Mouse (Mus musculus): Measurements from ENCODE around the gene Smarca1. TPM values are rescaled to one million over a fixed set of nuclear protein-coding genes. Genes with fewer than 3 reads are reported as not detected.

Gene Smarca1
- polyA plus RNA-seq, 1 experiment from 2014 or later, result 17.3 TPM

DNA sequence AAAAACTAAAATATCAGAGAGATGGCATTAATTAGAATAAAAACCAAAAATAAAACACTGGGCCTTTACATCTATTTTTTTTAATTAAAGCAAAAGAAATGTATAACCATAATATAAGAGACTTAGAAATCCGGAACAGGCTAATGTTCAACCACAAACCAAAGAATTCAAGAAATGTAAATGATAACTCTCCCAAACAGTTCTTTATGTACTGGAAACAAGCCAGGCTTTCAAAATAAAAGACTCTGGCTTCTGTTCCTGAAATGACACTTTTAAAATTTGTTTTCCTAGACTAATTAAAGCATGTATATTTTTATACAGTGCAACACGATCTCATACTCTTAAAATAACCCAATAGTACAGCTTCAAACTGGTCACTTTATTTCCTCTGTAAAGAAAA lies 5.4 kb downstream of the Smarca1 start:
- Histone ChIP-seq H3K4me1 (replicated peaks; ENCODE audit: insufficient read depth, low read length) (no peaks in the 10 kb centered on the region), H3K9me3 (replicated peaks; ENCODE audit: low read length) (no peaks in the 10 kb centered on the region), H3K4me3 (replicated peaks; ENCODE audit: low read depth, low read length) (no peak overlapping the region), H3K36me3 (ENCODE audit: insufficient read depth, low read length) (no peaks in the 10 kb centered on the region), H3K27me3 (ENCODE audit: insufficient read depth, low read length) (no peaks in the 10 kb centered on the region), H3K27ac (no peak overlapping the region), H3K9ac (ENCODE audit: low read depth, low read length) (no peak overlapping the region), H3K4me2 (ENCODE audit: low read length) (no peak overlapping the region)
- 49% methylated on average over 2 of the region's 2 CpGs for WGBS
- DNase-seq (ENCODE audit: low spot score) (peak; percentile 27), ATAC-seq (replicated peaks; ENCODE audit: low FRiP score, low read depth) (no peak)
- TF ChIP-seq CTCF (IDR thresholded peaks at IDR 0.05; ENCODE audit: low read depth), result no peak

DNA sequence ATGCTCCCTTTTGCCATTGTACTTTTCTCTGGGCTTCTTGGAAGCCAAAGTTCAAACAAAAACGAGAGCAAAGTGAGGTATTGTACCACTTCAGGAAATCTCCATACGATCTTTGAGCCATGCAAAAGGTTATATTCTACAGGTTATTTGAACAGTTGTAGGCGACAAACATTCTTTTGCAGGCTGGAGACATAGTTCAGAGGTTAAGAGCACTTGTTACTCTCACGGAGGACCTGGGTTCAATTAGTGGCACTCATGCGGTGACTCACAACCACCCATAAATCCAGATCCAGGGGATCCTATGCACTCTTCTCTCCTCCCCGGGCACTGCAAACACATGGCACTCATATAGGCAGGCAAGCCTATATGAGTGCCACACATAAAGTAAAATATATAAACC lies 10.0 kb downstream of the Smarca1 start:
- Histone ChIP-seq H3K27me3 (ENCODE audit: insufficient read depth, low read length) (no peaks in the 10 kb centered on the region), H3K4me2 (ENCODE audit: low read length) (no peak overlapping the region), H3K4me3 (replicated peaks; ENCODE audit: low read depth, low read length) (no peak overlapping the region), H3K4me1 (replicated peaks; ENCODE audit: insufficient read depth, low read length) (no peaks in the 10 kb centered on the region), H3K9ac (ENCODE audit: low read depth, low read length) (no peak overlapping the region), H3K27ac (no peak overlapping the region), H3K9me3 (replicated peaks; ENCODE audit: low read length) (no peaks in the 10 kb centered on the region), H3K36me3 (ENCODE audit: insufficient read depth, low read length) (no peaks in the 10 kb centered on the region)
- no peak for TF ChIP-seq CTCF (IDR thresholded peaks at IDR 0.05; ENCODE audit: low read depth)
- DNase-seq (ENCODE audit: low spot score) (no peak), ATAC-seq (replicated peaks; ENCODE audit: low FRiP score, low read depth) (no peak)
- WGBS, result 74% methylated on average over 6 of the region's 6 CpGs

DNA sequence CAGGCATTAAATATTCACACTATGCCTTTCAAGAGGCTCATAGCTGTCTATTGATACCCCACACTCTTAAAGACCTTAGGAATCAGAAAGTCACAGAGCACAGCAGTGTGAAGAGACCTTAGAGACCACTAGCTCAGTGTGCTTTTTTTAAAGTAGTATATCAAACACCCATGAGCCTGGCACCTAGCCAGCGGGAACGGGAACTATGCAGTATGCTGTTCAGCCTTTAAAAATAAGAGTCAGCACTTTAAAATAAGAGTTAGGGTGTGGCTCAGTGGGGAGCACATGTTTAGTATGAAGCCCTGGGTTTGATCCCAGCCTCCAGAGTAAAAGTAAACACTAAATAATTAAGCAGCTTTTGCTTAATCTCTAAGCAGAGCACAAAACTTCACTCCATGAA lies 12.7 kb downstream of the Smarca1 start:
- H3K27ac ChIP-seq, result no peak overlapping the region
- no peaks in the 10 kb centered on the region for H3K4me1 ChIP-seq (replicated peaks; ENCODE audit: insufficient read depth, low read length)
- H3K36me3 ChIP-seq (ENCODE audit: insufficient read depth, low read length), result no peaks in the 10 kb centered on the region
- H3K9ac ChIP-seq (ENCODE audit: low read depth, low read length), result no peak overlapping the region
- 38% methylated on average over 2 of the region's 2 CpGs for WGBS
- no peaks in the 10 kb centered on the region for H3K9me3 ChIP-seq (replicated peaks; ENCODE audit: low read length)
- DNase-seq (ENCODE audit: low spot score) (peak; percentile 65), ATAC-seq (replicated peaks; ENCODE audit: low FRiP score, low read depth) (no peak; the same call in 1 of the 2 replicates)
- H3K27me3 ChIP-seq (ENCODE audit: insufficient read depth, low read length), result no peaks in the 10 kb centered on the region
- no peak overlapping the region for H3K4me2 ChIP-seq (ENCODE audit: low read length)
- TF ChIP-seq CTCF (IDR thresholded peaks at IDR 0.05; ENCODE audit: low read depth), result no peak
- no peak overlapping the region for H3K4me3 ChIP-seq (replicated peaks; ENCODE audit: low read depth, low read length)

DNA sequence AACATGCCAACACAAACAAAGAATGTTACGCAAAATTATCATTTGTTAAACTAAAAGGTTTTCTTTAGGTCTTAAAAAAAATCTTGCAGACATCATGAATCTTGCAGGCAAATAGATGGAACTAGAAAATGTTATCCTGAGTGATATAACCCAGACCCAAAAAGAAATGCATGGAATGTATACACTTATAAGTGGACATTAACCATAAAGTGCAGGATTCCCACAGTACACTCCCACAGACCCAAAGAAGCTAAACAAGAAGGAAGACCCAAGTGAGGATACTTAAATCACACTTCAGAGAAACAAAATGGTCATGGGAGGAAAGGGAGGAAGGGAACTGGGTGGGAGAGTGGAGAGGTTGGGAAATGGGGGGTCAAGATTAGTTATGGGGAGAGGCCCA lies 34.2 kb downstream of the Smarca1 start:
- Histone ChIP-seq H3K9me3 (replicated peaks; ENCODE audit: low read length) (no peaks in the 10 kb centered on the region), H3K4me2 (ENCODE audit: low read length) (no peak overlapping the region), H3K4me3 (replicated peaks; ENCODE audit: low read depth, low read length) (no peak overlapping the region), H3K27ac (no peak overlapping the region), H3K36me3 (ENCODE audit: insufficient read depth, low read length) (no peaks in the 10 kb centered on the region), H3K9ac (ENCODE audit: low read depth, low read length) (no peak overlapping the region), H3K27me3 (ENCODE audit: insufficient read depth, low read length) (no peaks in the 10 kb centered on the region), H3K4me1 (replicated peaks; ENCODE audit: insufficient read depth, low read length) (no peaks in the 10 kb centered on the region)
- WGBS, result 85% methylated on average over 1 of the region's 1 CpGs
- no peak for TF ChIP-seq CTCF (IDR thresholded peaks at IDR 0.05; ENCODE audit: low read depth)
- DNase-seq (ENCODE audit: low spot score), result no peak
- ATAC-seq (replicated peaks; ENCODE audit: low FRiP score, low read depth), result no peak

DNA sequence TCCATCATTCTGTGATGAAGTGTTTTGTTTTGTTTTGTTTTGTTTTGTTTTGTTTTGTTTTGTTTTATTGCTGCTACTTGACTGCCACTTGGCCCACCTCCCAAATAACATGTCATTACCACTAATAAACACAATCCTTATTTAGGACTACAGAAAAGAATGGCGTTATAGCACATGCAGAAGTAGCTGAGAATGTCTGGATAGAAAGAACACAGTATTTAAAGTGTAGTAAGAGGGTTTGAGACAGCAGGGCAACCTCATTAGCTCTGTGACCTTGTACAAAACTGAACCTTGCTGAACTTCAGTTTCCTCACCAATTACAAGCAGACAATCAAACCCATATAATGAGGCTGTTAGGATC lies 57.0 kb downstream of the Smarca1 start:
- WGBS, result 43% methylated on average over 1 of the region's 1 CpGs
- peak; percentile 1 for DNase-seq (ENCODE audit: low spot score)
- no peak overlapping the region for H3K4me2 ChIP-seq (ENCODE audit: low read length)
- H3K27me3 ChIP-seq (ENCODE audit: insufficient read depth, low read length), result no peaks in the 10 kb centered on the region
- H3K27ac ChIP-seq, result no peak overlapping the region
- H3K9me3 ChIP-seq (replicated peaks; ENCODE audit: low read length), result no peaks in the 10 kb centered on the region
- H3K4me1 ChIP-seq (replicated peaks; ENCODE audit: insufficient read depth, low read length), result no peaks in the 10 kb centered on the region
- no peaks in the 10 kb centered on the region for H3K36me3 ChIP-seq (ENCODE audit: insufficient read depth, low read length)
- no peak overlapping the region for H3K9ac ChIP-seq (ENCODE audit: low read depth, low read length)
- H3K4me3 ChIP-seq (replicated peaks; ENCODE audit: low read depth, low read length), result no peak overlapping the region
- TF ChIP-seq CTCF (IDR thresholded peaks at IDR 0.05; ENCODE audit: low read depth), result no peak
- ATAC-seq (replicated peaks; ENCODE audit: low FRiP score, low read depth), result no peak

DNA sequence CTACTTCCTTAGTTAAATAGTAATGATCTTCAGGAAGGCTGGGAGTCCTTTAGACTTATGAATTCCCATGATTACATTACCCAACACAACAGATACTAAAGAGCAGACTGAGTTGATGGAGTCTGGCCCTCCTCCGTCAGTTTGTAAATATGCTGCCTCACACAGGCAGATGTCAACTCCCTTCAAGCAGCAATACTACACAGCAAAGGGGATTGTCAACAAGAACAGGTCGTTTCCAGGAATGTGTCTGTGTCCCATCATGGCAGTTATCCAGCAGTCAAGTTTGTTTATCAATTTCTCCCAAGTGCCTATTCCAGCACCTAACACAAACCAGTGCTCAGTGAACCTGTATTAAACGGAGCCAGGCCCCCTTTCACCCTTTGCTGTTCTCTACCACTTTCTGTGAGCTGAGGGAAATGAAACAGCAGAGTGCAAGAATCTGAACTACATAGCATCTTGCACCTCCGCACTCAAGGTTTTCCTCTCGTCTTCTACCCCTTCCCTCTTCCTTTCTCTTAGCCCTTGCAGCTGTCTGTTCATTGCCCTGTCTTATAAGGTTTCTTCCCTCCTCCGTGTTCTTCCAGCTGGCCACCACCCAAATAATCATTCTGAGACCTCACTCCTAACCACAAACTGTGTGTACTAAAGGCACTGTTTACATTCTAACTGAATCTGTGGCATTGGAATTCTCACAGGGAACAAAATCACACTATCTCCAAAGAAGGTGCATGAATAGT lies 57.5 kb downstream of the Smarca1 start:
- Histone ChIP-seq H3K27ac (no peak overlapping the region), H3K4me1 (replicated peaks; ENCODE audit: insufficient read depth, low read length) (no peaks in the 10 kb centered on the region), H3K36me3 (ENCODE audit: insufficient read depth, low read length) (no peaks in the 10 kb centered on the region), H3K9ac (ENCODE audit: low read depth, low read length) (no peak overlapping the region), H3K4me3 (replicated peaks; ENCODE audit: low read depth, low read length) (no peak overlapping the region), H3K27me3 (ENCODE audit: insufficient read depth, low read length) (no peaks in the 10 kb centered on the region), H3K9me3 (replicated peaks; ENCODE audit: low read length) (no peaks in the 10 kb centered on the region), H3K4me2 (ENCODE audit: low read length) (no peak overlapping the region)
- ATAC-seq (replicated peaks; ENCODE audit: low FRiP score, low read depth) (no peak), DNase-seq (ENCODE audit: low spot score) (no peak)
- WGBS, result 58% methylated on average over 6 of the region's 6 CpGs
- no peak for TF ChIP-seq CTCF (IDR thresholded peaks at IDR 0.05; ENCODE audit: low read depth)

DNA sequence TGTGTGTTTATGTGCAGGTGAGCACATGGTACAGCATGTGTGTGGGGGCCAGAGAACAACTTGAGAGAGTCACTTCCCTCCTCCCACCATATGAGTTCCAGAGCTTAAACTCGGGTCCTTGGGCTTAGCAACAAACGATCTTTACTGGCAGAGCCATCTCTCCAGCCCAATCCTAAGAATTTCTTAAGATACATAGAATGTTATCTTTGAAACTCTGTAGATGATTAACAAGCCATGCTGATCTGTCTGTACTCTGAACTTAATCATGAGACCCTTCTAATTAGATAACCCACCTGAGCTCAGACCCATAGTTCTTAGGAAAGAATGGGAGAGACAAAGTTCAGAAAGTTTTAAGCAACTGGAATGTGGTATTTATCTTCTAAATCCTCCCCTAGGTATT lies 59.3 kb downstream of the Smarca1 start:
- H3K27ac ChIP-seq, result no peak overlapping the region
- no peaks in the 10 kb centered on the region for H3K36me3 ChIP-seq (ENCODE audit: insufficient read depth, low read length)
- no peak overlapping the region for H3K4me2 ChIP-seq (ENCODE audit: low read length)
- ATAC-seq (replicated peaks; ENCODE audit: low FRiP score, low read depth), result no peak
- H3K27me3 ChIP-seq (ENCODE audit: insufficient read depth, low read length), result no peaks in the 10 kb centered on the region
- no peaks in the 10 kb centered on the region for H3K4me1 ChIP-seq (replicated peaks; ENCODE audit: insufficient read depth, low read length)
- 72% methylated on average over 2 of the region's 2 CpGs for WGBS
- H3K9me3 ChIP-seq (replicated peaks; ENCODE audit: low read length), result no peaks in the 10 kb centered on the region
- no peak for DNase-seq (ENCODE audit: low spot score)
- TF ChIP-seq CTCF (IDR thresholded peaks at IDR 0.05; ENCODE audit: low read depth), result no peak
- H3K4me3 ChIP-seq (replicated peaks; ENCODE audit: low read depth, low read length), result no peak overlapping the region
- no peak overlapping the region for H3K9ac ChIP-seq (ENCODE audit: low read depth, low read length)

All from kidney, postnatal 0 days (tissue).